Mouse (Mus musculus): Measurements from ENCODE around the gene Fam131c. TPM values are rescaled to one million over a fixed set of nuclear protein-coding genes. Genes with fewer than 3 reads are reported as not detected.

Gene Fam131c
- not detected in 2 replicates for total RNA-seq (2017)

DNA sequence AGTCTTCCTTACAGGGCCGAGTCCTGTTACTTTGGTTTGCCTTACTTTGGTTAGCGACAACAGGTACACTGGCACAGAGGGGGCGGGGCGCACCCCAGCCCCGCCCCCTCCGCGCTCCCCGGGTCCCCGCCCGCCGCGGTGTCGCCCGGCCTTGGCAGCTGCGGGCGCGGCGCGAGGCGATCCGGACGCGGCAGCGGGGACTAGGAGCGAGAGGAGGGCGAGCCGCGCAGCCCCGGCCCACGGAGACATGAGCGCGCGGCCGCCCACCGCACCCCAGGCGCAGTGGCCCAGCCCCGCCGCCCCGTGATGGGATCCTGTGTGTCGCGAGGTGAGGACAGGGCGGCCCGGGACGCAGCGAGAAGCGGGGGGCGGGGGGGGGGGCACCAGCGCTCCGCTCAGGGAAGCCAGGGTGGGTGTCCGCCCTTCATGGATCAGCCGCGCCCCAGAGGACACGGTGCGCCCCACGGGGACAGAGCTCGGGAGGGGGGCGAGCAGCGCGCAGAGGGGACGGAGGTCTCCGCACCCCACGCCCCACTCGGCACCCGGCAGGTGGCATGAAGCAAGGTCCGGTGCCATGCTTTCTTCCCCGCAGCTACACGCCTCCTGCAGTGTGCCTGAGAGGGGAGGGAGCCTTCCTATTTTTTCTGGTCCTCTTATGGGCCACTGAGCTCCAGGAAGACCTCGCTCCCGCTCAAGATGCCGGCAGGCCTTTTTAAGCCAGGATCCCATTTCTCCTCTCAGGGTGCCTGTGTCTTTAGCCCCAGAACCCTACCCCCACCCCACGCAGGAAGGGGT lies at the start of gene Fam131c:
Fam131c (plus strand) TSS at position 224 of the 795 bp plus-strand sequence.
- no peak for ATAC-seq (replicated peaks in 1 of 2; ENCODE audit: insufficient read depth in 1 of 2, low FRiP score in 2 of 2, low TSS enrichment in 1 of 2, low read depth in 1 of 2, poor library complexity in 2 of 2, severe bottlenecking in 2 of 2)

DNA sequence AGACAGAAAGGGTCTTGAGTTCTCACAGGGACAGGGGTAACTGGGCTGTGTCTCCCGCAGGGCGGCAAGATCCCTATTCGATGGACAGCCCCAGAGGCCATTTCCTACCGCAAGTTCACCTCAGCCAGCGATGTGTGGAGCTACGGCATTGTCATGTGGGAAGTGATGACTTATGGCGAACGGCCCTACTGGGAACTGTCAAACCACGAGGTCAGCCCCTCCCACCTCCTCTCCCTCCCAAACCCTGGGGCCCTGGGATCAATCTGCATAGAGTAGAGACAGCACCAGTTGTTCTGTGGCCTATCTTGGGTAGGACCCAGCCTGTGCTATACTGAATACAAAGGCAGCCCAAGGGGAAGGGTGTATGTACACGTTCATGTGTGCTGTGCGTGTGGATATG lies 45.5 kb upstream of the Fam131c start:
- no peak for ATAC-seq (replicated peaks in 1 of 2; ENCODE audit: insufficient read depth in 1 of 2, low FRiP score in 2 of 2, low TSS enrichment in 1 of 2, low read depth in 1 of 2, poor library complexity in 2 of 2, severe bottlenecking in 2 of 2)

DNA sequence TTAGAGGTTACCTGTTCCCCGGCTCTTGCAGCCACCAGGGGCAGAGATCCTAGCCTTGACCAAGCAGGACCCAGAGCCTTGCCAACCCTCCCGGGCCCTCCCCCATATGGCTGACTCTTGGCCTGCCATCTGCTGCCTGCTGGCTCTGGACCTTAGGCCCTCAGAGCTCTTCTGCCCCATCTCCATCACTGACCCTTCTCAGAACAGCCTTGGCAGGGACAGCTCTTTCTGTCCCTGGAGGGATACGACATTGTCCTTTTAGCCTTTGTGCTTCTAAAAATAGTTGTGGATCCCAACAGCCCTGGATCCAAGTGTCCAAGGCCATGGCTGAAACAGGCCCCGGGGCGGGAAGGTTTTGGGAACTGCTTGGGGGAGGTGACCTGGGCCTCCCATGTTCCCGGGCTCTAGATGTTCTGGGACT lies 43.2 kb upstream of the Fam131c start:
- no peak for ATAC-seq (replicated peaks in 1 of 2; ENCODE audit: insufficient read depth in 1 of 2, low FRiP score in 2 of 2, low TSS enrichment in 1 of 2, low read depth in 1 of 2, poor library complexity in 2 of 2, severe bottlenecking in 2 of 2)

DNA sequence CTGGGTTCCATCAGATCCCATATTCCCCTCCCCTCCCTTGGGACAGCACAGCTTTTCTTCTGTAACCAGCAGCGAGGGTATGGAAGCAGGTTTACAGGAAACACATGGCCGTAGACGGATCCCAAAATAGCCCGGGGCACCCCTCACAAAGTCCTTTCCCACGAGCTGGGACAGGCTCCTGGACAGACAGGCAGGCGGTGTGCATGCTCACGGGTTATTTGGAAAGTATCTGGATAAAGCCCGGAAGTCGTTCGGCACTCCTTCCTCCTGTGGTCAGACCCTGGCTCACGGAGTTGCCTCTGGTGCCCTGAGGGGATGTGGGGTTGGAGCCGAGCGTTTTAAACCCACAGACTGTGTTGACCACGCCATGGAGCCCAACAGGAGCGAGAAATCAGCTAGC lies 42.4 kb upstream of the Fam131c start:
- peak; percentile 44 to 59; a peak in 3 of 4 replicates for ATAC-seq (replicated peaks in 1 of 2; ENCODE audit: insufficient read depth in 1 of 2, low FRiP score in 2 of 2, low TSS enrichment in 1 of 2, low read depth in 1 of 2, poor library complexity in 2 of 2, severe bottlenecking in 2 of 2)

DNA sequence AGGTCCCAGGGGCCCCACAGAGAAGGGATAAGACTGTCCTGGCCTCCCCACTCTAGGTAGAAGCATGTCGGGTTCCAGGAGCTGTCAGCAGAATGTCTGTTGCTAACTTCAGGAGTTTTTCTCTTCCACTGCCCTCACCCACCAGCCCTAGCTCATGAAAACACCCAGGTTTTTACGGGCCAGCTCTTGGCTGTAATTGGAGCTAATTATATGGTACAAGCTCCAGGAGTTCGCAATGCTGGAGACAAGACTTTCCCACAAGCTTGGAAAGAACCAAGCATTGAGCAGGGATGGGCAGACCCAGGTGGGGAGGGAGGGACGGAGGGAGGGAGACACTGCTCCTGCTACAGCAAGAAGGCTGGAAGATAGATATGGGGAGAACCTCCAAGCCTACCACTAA lies 40.9 kb upstream of the Fam131c start:
- no peak for ATAC-seq (replicated peaks in 1 of 2; ENCODE audit: insufficient read depth in 1 of 2, low FRiP score in 2 of 2, low TSS enrichment in 1 of 2, low read depth in 1 of 2, poor library complexity in 2 of 2, severe bottlenecking in 2 of 2)

DNA sequence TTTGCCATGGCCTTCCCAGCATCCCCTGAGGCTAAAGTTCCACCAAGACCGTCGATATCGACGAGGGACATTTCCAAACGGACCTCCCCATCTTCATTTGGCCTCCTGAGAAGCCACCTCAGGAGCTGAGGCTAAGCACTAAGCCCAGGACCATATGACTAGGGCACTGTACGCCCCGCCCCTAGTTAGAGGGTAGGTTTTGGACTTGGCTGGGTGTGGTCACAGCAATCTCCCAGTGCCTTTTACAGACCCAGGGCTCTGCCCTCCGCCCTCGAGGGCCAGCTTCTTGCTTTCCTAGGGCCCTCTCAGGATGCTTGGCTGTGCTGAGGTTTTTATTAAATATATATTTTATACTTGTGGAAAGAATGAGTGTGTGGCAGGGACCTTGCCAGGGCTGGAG lies 39.3 kb upstream of the Fam131c start:
- no peak for ATAC-seq (replicated peaks in 1 of 2; ENCODE audit: insufficient read depth in 1 of 2, low FRiP score in 2 of 2, low TSS enrichment in 1 of 2, low read depth in 1 of 2, poor library complexity in 2 of 2, severe bottlenecking in 2 of 2)

DNA sequence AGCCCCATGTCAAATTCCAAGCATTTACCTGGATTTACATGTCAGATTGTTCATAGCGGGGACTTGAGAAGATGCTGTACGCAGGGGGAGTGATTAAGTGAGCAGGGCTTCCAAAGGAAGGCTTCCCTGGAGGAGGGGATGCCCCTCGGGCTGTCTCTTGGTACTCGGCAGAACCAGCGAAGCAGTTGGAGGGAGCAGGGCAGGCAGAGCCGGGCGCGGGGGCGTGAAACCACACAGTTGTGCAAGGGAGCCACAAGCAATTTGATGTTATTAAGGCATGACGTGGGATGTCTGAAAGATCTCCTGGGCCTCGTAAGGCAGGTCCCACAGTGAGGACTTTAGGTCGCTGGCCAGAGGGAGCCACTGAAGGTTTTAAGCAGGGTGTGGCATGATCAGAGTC lies 38.1 kb upstream of the Fam131c start:
- no peak for ATAC-seq (replicated peaks in 1 of 2; ENCODE audit: insufficient read depth in 1 of 2, low FRiP score in 2 of 2, low TSS enrichment in 1 of 2, low read depth in 1 of 2, poor library complexity in 2 of 2, severe bottlenecking in 2 of 2)

DNA sequence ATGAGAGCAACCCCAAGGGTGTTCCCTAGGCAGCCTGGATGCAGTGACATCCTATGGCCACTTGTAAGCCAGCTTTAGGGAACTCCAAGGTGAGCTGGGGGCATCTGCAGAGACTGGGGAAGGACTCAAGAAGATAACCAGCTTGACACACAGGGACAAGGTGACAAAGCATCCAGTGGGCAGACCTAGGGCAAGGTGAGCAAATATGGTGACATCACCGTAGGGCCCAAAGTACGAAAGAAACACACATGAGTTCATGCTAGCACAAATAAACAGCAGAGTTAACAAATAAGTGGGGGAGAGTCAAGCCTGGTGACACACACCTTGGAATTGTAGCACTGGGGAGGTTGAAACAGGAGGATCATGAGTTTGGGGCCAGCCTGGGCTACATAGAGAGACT lies 36.6 kb upstream of the Fam131c start:
- ATAC-seq (replicated peaks in 1 of 2; ENCODE audit: insufficient read depth in 1 of 2, low FRiP score in 2 of 2, low TSS enrichment in 1 of 2, low read depth in 1 of 2, poor library complexity in 2 of 2, severe bottlenecking in 2 of 2), result no peak

DNA sequence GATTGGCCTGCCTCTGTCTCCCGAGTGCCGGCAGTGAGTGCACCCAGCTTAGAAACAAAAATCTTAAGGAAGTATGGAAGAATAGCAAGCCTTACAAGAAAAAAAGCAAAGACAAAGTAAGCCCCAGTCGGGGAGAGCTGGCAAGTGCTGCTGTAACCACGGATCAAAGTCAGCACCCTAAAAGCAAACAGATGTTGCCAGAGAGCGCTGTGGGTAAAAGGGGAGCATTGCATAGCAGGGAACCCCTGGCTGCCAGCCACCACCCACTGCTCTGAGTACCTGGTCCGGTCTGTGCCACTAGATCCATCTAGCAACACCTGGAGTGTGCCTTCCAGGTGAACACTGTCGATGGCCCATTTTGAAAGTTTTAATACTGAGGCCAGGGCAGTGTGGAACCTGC lies 35.8 kb upstream of the Fam131c start:
- no peak for ATAC-seq (replicated peaks in 1 of 2; ENCODE audit: insufficient read depth in 1 of 2, low FRiP score in 2 of 2, low TSS enrichment in 1 of 2, low read depth in 1 of 2, poor library complexity in 2 of 2, severe bottlenecking in 2 of 2)

DNA sequence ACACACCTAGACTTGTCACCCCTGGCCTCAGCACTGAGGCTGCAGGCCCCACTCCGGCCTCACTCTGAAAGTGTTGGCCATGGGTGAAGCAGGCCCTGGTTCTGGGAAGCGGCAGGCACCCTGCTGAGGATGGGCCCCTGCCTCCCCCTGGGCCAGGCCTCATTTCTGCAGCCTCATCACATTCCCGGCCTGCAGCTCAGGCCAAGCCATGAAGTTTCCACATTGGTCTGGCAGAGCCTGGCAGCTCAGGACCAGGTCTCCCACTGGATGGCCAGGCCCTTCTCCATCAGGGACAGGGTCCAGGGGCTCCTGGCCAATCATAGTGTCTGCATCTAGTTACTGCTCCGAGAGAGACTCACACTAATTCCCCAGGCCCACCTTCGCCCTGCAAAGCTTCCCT lies 33.3 kb upstream of the Fam131c start:
- ATAC-seq (replicated peaks in 1 of 2; ENCODE audit: insufficient read depth in 1 of 2, low FRiP score in 2 of 2, low TSS enrichment in 1 of 2, low read depth in 1 of 2, poor library complexity in 2 of 2, severe bottlenecking in 2 of 2), result no peak

DNA sequence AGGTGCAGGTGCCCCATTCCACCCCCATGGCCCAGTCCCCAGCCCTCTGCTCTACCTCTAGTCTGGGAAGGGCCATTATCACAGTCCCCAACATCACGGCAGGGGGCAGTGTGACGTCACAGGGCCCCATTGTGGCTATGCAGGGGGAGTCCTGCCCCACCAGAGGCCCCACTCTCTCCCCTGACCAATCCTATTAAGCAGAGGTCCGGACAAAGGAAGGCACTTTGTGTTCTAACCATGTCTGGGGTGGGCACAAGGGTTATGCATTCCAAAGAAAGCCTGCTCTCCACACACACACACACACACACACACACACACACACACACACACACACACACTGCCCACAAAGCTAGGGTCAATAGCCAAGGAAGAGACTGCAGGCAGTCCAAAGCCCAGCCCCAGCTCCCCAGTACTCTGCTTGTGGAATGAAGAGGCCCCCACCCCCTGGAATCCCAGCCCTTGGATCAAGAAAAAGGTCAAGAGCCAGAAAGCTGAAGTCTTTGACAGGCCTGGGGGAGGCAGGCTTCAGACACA lies 32.7 kb upstream of the Fam131c start:
- no peak for ATAC-seq (replicated peaks in 1 of 2; ENCODE audit: insufficient read depth in 1 of 2, low FRiP score in 2 of 2, low TSS enrichment in 1 of 2, low read depth in 1 of 2, poor library complexity in 2 of 2, severe bottlenecking in 2 of 2)

DNA sequence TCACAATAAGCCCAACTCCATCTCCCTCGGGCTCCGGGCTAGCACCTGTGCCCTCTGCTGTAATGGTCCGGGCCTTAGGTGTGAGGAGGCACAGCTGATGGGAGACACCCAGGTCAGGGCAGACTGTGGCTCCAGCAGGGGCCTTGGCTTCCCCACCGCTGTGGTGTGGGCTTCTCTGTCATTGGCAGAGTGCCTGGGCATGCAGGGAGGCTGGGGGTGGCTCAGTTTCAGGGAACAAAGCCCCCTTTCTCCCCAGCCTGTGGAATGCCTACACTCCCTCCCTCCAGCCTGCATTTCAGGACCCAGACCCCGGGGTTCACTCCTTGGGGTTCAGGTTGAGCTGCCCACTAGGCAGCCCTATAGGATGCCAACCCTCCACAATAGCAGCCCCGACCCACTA lies 31.8 kb upstream of the Fam131c start:
- ATAC-seq (replicated peaks in 1 of 2; ENCODE audit: insufficient read depth in 1 of 2, low FRiP score in 2 of 2, low TSS enrichment in 1 of 2, low read depth in 1 of 2, poor library complexity in 2 of 2, severe bottlenecking in 2 of 2), result no peak

DNA sequence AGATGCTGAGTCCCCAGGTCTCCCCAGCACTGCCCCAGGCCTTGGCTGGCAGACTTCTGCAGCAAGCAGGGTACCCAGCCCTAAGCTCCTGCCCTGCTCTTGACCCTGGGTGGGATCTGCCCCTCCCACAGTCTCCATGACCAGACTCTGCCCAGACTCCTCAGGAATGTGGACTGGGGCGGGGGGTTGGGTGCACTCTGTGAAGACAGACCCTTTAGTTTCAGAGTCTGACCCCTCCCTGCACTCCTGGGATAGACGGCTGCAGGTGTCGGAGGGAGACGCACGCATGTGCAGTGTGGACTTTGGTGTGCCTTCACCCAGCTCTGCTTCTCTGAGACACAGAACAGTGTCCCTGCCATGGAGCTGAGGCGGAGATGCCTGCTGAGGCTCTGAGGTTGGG lies 30.0 kb upstream of the Fam131c start:
- ATAC-seq (replicated peaks in 1 of 2; ENCODE audit: insufficient read depth in 1 of 2, low FRiP score in 2 of 2, low TSS enrichment in 1 of 2, low read depth in 1 of 2, poor library complexity in 2 of 2, severe bottlenecking in 2 of 2), result no peak

DNA sequence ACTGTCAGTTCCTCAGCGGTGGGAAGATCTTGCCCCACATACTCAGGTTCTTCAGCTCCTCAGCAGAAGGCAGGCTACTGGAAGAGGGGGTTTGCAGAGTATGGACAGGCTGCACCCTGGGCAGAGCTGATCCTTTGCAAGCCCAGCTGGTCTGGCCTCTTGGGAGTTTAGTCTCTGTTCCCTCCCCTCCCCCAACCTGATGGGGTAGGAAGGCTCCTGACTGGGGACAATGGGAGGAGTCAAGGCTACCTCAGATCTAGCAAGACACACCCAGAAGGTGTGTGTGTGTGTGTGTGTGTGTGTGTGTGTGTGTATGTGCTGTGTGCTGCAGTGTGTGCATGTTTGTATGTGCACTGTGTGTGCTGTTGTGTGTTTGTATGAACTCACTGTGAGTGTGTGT lies 29.2 kb upstream of the Fam131c start:
- no peak for ATAC-seq (replicated peaks in 1 of 2; ENCODE audit: insufficient read depth in 1 of 2, low FRiP score in 2 of 2, low TSS enrichment in 1 of 2, low read depth in 1 of 2, poor library complexity in 2 of 2, severe bottlenecking in 2 of 2)

DNA sequence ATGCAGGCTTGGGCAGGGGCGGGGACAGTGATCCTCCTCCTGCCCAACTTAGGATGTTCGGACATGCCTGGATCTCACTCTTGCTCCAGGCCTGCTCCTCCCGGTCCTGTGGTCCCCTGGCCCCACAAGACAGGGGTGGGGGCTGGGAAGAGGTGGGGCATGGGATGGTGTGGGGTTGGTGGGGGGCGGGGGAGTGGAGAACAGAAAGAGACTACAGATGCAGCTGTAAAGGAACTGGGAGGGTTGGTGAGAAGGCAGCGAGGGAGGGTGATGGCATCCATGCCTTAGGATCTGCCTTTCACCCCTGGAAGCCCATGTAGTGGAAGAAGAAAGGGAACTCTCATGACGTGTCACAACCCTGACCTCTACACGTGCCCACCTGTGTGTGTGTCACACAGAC lies 26.5 kb upstream of the Fam131c start:
- ATAC-seq (replicated peaks in 1 of 2; ENCODE audit: insufficient read depth in 1 of 2, low FRiP score in 2 of 2, low TSS enrichment in 1 of 2, low read depth in 1 of 2, poor library complexity in 2 of 2, severe bottlenecking in 2 of 2), result no peak

DNA sequence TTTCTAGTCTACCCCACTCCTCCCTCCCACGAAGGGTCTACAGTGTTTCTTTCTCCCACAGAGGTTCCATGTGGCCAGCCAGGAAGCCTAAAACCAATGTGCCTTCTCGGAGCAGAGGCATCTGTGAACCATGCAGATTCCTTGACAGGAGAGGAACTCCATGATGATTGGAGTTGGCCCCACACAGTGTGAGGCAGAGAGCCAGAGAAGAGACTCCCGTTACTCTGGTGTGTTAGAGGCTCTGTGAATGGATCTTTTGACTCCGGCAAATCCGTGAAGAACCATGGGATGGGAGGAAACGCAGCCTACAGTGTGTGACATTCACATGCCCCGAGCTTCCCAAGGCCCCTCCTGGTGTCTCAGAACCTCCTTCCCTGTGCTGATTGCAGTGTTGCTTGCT lies 24.5 kb upstream of the Fam131c start:
- ATAC-seq (replicated peaks in 1 of 2; ENCODE audit: insufficient read depth in 1 of 2, low FRiP score in 2 of 2, low TSS enrichment in 1 of 2, low read depth in 1 of 2, poor library complexity in 2 of 2, severe bottlenecking in 2 of 2), result no peak

DNA sequence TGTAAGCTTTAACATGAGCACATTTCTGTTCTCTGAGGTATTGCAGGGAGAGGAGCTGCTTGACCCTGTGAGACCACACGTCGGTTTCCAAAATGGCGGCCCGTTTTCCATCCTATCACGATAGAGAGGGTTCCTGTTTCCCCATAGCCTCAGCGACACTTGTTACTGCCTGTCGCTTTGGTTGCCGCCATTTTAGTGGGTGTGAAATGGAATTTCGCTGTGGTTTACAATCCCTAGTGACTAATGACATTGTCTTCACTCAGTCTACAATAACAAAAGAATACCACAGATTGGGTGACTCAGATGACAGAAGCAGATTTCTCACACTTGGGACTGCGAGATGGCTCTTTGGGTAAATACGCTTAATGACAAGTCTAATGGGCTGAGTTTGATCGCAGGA lies 22.8 kb upstream of the Fam131c start:
- ATAC-seq (replicated peaks in 1 of 2; ENCODE audit: insufficient read depth in 1 of 2, low FRiP score in 2 of 2, low TSS enrichment in 1 of 2, low read depth in 1 of 2, poor library complexity in 2 of 2, severe bottlenecking in 2 of 2), result no peak

DNA sequence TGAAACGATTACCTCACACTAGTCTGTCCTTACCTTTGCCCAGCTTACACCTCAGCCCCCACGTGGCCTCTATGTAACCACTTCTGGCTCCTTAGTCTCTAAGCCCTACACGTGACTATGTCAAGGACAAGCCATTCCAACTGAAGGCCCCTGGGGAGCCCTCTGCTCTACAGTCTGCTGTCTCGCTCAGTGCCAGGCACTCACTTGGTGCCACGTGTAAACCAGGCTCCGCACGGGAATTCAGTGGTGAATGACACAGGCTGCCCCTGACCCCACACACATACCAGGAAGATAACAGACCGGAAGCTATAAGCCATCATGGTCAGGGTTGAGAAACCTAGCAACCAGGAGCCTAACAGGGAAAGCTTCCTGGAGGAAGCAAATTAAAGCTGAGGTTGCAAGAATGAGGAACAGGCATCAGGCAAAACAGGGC lies 20.6 kb upstream of the Fam131c start:
- ATAC-seq (replicated peaks in 1 of 2; ENCODE audit: insufficient read depth in 1 of 2, low FRiP score in 2 of 2, low TSS enrichment in 1 of 2, low read depth in 1 of 2, poor library complexity in 2 of 2, severe bottlenecking in 2 of 2), result 0 out of 4 replicates have a peak, but pooled peaks have one; percentile 17 to 29

DNA sequence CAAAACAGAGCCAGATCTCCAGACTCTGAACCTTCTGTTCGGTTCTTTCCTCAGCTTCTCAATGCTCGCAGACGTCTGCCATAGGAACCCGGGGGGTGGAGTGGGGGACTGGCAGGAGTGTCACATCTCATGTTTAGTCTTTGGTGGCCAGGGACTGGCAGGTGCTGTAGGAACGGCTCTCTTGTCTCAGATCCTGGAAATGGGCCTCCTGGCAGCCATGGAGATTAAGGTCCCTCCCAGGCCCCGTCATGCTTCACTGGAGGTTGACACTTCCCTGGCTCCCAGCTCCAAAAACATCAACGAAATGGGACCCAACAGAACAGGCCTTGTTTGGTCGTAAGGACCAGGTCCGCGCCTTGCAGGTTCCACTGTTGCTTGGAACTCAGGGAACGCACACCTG lies 19.4 kb upstream of the Fam131c start:
- ATAC-seq (replicated peaks in 1 of 2; ENCODE audit: insufficient read depth in 1 of 2, low FRiP score in 2 of 2, low TSS enrichment in 1 of 2, low read depth in 1 of 2, poor library complexity in 2 of 2, severe bottlenecking in 2 of 2), result no peak
